Mouse (Mus musculus) frontal cortex, adult 2 months (tissue): Measurements from ENCODE around the gene Rack1. TPM values are rescaled to one million over a fixed set of nuclear protein-coding genes. Genes with fewer than 3 reads are reported as not detected.
"Not testable (repeated sequence)": the region's sequence is repeated elsewhere in the genome, so short reads cannot be mapped to it uniquely, and the experiment has no call there.

Source experiments
- DNase-seq, 2 experiments: peaks; one replicate each; pipeline ENCODE4 v3.0.0; 2022; ENCODE audit warnings: low spot score in 1 of 2; ENCODE audit errors: extremely low spot score in 1 of 2
- polyA plus RNA-seq: library from polyadenylated mRNA; depleted of rRNA; stranded (reverse); fragments of >200 nt; gene quantifications from 2 replicates; pipeline ENCODE4 v1.2.3, GENCODE M21; 2012; rRNA removed

The Rack1 gene
- polyA plus RNA-seq, 1 experiment = 453 TPM

DNA sequence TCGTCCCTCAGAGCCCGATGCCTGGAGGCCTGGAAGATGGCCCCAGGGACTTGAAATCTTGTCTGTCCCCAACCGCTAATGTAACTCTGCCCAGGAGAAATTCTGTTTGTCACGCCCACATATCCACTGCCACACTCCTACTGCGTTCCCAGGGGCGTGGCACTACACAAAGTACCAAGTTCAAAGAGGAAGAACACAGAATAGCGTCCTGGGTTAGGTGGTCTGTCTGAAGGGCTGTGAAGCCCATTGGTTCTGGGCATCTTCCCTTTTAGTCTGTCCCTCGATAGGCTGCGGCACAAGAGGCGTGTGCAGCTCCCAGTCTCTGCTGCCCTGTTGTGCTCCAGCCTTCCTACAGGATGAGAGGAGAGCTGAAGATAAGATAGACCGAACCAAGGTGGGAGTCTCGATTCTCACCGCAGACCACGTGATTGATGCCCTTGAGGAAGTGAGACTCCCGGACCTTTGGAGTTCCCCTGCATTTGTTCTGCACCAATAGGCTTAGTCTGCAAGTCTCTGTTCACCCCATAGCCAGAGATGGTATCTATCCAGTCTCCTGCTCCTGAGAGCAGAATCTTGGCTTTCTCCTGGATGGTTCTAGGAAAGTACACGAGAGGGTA, 38.2 kb downstream of the Rack1 start:
- peak in 1 of 2 experiments; percentile 26 for DNase-seq

DNA sequence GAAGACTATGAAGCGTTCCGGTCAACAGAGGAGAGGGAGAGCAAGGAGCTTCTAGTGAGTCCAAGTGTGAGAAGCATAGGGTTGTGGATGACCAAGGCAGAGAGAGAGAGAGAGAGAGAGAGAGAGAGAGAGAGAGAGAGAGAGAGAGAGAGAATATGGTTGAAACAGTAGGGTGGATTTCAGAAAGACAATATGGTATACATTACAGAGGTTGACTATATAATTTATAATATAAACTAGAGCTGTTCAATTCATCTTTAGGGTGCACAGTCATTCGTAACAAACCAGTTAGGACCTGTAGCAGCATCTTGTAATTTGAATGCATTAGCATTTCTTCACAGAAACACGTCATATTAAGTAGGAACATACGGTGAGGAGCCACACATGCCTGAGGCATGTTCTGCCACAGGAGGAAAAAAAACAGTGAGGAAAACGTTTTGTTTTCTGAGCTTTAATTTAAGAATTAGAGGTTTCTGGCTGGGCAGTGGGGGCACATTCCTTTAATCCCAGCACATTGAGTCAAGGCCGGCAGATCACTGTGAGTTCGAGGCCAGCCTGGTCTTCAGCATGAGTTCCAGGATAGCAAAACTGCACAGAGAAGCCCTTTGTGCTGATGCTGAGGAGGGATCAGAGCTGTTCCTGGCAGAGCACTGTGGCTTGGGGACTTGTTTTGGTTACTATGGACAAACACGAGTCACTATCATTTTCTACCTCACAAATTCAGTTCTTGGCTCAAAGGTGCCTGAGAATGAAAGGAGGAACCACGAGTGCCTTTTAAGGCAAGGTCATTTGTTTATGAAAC, 38.9 kb downstream of the Rack1 start:
- no peak for DNase-seq

DNA sequence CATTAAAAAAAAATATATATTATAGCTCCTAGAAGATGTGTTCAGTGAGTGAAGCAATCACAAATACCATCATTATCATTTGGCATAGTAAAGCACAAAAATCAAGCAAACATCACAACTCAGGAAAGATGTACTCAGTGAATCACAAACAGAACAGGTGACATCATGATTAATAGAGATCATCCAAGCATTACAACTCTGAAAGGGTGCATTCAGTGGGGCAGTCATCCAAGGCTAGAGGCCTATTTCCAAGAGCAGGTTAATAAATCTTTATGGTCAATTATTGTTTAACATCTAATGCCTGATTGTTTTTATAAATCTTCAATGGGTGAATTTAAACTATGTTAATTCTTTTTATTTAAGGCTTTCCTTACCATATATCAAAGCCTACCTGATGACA, 40.7 kb downstream of the Rack1 start:
- no peak for DNase-seq

DNA sequence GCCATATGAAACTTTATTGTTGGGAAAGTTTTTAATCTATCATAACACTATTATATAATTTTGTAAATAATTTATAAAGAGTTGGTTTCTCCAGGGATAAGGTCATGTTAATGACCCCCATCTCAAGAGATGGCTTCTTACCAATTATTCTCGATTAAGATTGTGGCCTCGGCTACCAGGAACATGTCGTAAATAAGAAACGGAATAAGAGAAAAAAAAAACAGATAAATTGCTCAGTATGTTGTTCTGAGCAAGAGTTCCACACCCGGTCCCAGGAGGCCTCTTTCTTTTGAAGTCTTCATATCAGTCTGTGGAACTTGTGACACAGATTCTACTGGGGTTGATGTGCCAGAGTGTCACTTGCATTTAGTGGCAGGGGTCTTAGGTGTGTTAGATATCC, 41.1 kb downstream of the Rack1 start:
- no peak for DNase-seq

DNA sequence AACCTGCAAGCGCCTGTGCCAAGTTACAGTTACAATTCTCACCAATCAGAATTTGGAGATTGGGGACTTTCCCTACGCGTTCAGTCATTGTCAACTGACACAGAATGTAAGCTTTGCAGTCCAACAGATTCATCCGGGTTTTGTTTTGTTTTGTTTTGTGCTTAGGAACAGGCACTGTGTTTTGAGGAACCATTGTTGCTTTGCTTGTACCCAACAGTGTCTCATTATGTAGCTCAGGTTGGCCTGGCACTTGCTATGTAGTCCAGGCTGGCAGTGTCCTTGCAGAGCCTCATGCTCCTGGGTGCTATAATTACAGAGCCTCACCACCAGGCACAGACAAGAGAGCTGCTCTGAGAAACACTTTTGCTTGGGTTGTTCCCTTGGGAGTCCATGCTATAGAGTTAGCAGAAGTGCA, 42.3 kb downstream of the Rack1 start:
- DNase-seq = no peak

DNA sequence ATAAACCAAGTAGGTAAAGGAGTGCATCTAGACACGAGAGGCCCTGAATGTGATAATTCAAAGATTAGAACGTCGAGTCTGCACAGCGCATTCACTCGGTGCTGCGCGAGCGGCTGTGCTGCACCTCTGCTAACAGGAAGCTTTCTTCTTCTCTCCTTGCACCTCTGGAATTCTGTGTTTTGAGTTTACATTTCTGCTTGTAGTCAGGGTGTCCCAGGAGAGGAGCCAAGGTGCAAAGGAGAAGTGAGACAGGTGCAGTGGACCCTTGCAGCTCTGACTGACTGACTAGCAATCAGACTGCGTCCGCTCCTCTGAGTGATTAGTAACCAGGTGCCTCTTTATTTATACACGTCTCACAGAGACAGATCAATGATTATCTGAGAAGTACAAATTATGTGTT, 43.1 kb downstream of the Rack1 start:
- DNase-seq = no peak

DNA sequence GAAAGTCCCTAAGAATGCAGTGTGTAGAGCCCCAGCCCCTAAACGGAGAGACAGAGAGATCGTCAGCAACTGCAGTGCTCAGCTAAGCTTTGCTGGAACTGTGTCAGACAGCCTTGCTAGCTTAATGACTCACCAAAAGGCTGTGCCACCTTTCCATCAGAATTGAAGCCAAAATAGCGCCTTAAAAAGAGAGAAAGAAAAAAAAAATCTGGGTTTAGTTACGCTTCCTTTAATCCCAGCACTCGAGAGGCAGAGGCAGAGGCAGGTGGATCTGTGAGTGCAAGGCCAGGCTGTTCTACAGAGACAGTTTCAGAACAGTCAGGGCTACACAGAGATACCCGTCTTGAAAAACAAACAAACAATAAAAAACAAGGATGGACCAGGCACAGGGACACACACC, 44.2 kb downstream of the Rack1 start:
- DNase-seq = peak in 1 of 2 experiments; percentile 38

DNA sequence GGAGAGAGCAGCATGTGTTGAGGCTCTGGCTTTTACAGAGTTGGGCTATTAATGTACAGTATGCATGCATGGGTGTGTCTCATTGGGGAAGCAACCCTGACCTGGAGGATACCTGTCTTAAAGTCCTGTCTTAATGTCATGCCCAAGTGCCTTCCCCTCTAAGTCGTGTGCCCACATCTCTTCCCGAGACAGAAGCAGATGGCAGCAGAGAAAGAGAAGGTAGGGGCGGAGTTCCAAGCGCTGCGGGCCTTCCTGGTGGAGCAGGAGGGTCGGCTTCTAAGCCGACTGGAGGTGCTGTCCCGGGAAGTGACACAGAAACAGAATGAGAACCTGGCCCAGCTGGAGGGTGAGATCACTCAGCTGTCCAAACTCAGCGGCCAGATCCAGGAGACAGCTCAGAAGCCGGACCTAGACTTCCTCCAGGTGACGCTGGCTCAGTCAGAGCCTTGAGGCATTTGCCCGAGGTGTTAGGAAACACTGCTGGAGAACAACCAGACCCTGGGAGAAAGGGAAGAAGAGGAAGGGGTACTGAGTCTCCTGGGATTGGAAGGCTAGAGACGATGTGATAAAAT, 45.2 kb downstream of the Rack1 start:
- DNase-seq = no peak

DNA sequence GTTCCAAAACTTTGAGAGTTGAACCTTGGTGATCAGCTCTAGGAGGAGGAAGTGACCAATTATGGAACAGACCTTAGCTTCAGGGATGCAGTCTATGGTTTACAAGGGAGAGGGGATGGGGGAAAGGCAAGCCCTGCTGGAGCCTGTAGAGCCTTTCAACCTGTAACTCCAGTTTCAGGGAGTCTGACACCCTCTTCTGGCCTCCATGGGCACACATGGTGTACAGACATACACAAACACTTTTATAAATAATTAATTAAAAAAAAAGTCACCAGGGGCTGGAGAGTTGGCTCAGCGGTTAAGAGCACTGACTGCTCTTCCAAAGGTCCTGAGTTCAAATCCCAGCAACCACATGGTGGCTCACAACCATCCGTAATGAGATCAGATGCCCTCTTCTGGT, 46.2 kb downstream of the Rack1 start:
- DNase-seq = not testable (repeated sequence)

DNA sequence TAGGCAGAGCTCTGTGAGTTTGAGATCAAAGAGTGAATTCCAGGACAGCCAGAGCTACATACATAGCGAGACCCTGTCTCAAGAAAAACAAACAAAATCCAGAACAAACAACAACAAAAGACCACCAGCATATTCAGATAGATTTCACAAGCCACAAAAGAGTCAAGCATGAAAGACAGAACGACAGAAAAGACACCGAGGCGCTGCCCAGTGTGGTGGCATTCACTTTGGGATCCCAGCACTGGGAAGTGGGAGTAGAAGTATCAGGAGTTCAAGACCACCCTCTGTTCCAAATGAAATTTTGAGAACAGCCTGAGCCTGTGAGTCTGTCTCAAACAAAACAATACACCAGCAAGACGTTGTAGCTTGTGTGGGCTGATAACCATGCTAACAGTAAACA, 46.7 kb downstream of the Rack1 start:
- no peak for DNase-seq

DNA sequence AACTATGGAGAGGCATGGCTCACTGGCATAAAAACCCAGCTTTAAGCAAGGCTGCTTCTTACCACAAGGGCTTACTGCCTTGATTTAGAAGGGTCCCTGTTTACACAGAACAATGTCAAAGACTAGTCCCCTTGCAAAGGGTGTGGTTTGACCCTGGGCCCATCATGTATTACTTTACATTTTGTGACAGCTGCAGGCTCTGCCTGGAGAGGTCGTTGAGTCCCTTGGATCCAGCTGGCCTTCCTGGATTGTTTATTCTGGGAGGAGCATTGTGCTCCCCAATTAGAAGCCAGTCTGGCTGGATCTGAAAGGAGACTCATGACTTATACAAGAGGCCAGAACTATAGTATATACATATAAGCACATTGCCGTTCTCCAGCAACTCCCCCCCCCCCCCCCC, 50.1 kb downstream of the Rack1 start:
- DNase-seq = no peak

DNA sequence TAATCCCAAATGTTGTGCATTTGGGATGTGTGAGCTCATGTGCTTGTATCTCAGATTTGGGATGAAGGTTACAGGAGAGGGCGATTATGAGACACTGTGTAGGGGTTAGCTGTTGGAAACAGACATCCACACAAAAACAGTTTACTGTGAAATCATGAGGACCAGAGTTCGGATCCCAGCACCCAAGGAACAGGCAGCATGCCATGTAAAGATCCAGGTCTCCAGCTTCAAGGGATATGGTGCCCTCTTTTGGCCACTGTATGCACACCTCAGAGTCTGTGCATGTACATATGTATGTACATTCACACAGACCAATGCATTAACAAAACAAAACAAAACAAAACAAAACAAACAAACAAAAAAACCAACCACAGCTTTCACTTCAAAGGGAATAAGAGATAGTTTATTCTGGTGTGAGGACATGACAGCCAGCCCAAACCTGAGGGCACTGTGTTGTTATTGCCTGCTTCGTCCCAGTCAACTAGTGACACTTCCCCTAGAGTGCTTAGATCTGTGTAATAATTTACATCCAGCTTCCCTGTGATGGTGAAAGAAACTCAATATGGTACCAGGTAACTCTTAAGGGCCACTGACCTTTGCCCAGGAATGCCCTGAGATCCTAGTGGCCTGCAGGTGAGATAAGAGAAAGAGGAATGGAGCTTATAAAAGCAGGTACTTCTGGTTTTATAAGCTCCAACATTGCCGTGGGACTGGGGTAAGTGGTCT, 51.3 kb downstream of the Rack1 start:
- no peak for DNase-seq

DNA sequence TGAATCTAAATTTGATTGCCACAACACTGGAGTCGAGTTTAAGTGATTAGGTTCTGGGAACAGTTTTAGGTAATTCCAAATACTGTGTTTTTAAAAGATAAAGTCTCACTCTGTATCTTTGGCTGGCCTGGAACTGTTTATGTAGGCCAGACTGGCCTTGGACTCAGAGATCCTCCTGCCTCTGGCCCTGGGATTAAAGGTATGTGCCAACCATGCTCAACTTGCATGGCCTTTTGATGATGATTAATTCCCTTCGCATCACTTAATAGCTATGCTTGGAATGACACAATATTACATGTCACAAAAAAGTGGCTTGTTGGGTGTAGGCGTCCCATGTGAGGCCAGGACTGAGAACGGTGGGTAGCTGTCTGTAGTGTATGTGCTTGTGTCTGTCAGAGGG, 52.1 kb downstream of the Rack1 start:
- no peak for DNase-seq

DNA sequence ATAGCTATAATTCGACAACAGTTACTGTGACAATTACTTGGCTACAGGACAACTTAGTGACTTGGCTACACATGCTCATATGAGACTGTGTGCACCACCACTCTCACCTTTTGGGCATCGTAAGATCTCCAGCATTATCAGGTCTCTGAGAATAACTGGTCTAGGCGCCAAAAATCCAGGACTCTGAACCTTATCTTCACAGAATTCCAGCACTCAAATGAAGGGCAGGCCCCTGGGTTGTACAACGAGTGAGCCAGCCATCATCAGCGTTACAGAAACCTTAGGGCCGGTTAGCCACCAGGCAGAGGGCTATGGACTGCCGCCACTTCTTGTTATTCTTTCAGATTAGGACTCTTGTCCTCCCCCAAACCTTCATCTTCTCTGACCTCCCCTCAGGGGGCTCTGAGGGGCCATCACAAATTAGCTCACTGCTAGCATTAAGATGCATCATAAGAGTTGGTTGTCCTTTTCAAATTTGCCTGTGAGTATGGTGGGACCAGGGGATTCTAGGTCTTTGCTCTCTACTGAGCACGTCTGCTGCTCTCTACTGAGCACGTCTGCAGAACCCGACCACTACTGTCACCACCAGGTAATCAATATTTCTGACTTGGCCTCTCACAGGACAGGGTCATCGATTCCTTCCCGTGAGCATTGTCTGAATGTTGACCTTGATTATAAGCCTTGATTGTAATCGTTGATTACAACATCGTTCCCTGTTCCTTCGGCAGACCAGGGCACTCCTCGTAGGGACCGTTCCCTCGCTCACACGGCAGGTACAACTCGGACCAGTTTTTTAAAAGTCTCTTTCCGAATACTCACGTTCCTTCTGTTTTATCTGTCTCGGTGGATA, 52.7 kb downstream of the Rack1 start:
- DNase-seq = peak in 1 of 2 experiments; percentile 12

DNA sequence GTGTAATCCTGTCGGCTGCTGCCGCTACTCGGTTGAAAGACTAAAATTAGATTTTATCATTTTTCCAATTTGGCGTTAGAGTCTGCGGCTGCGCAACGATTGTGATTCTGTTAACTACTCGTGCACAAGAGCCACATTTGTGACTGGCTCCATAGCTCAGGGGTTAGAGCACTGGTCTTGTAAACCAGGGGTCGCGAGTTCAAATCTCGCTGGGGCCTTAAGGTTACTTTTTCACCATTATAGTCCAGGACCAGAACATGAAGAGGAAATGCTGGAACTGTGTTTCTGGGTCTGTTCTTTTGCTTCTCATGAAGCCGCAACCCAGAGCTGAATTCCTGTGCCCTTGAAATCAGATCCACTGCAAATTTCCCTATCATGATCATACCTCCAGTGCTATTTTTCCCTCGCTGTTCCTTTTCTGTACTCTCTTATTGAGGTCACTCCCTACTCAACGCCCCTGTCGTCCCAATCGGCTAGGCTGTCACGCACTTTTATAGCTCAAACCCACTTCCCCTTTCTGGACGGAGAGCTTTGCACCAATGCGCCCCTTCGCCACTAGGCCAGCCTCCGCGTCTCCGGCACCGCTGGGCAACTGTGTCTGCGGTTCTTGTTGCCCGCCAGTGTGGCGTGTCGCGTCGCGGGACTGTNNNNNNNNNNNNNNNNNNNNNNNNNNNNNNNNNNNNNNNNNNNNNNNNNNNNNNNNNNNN, 53.5 kb downstream of the Rack1 start:
- peak; percentile 85 to 98 for DNase-seq

Other genes starting within 250 kb of the Rack1 start
- 41.4 and 47.6 TPM in 2 replicates for gene Trim41, start 17.0 kb downstream of the Rack1 start, polyA plus RNA-seq
- gene Trim7, start 25.8 kb downstream of the Rack1 start, polyA plus RNA-seq = 3.7 and 4.6 TPM in 2 replicates
- gene Gm12184, start 26.3 kb downstream of the Rack1 start, polyA plus RNA-seq = 24.1 and 28.7 TPM in 2 replicates
- gene Irgm1, start 71.4 kb downstream of the Rack1 start, polyA plus RNA-seq = 12.1 and 12.7 TPM in 2 replicates
- gene Gm5431, start 101.9 kb downstream of the Rack1 start, polyA plus RNA-seq = 0.13 and 0.18 TPM in 2 replicates
- 0.90 and 1.5 TPM in 2 replicates for gene Psme2b, start 145.9 kb downstream of the Rack1 start, polyA plus RNA-seq
- gene Olfr56, start 178.6 kb downstream of the Rack1 start, polyA plus RNA-seq = 0.10 and 0.11 TPM in 2 replicates
- gene 9930111J21Rik1, start 179.1 kb downstream of the Rack1 start, polyA plus RNA-seq = 0.42 and 0.64 TPM in 2 replicates
- gene Gm12185, start 191.9 kb downstream of the Rack1 start, polyA plus RNA-seq = 0.08 and 0.12 TPM in 2 replicates
- 1.3 and 1.8 TPM in 2 replicates for gene Tgtp1, start 193.8 kb downstream of the Rack1 start, polyA plus RNA-seq